Mouse (Mus musculus) bone marrow macrophage, adult 2 months (primary cell): ENCODE measurements around the gene Ift22.

Experiments
- CTCF ChIP-seq: IDR thresholded peaks from 2 replicates; pipeline ENCODE4 v1.5.1; 2012; ENCODE audit warnings: low read depth, mild to moderate bottlenecking, low read length, moderate library complexity
- POLR2A ChIP-seq: IDR thresholded peaks from 2 replicates; pipeline ENCODE4 v1.6.1; 2012; ENCODE audit warnings: mild to moderate bottlenecking, low read depth, low read length, borderline replicate concordance

GRCm38 (mm10) chr5:136882788-136883439 is 25.0 kb upstream of the Ift22 start, which contains the start of gene Col26a1:
- no peak for TF ChIP-seq CTCF
- TF ChIP-seq POLR2A = no peak
